Mouse (Mus musculus) G1E (cell line): ENCODE results near the gene Trex1.

ENCODE experiments used
- CTCF ChIP-seq: IDR thresholded peaks from 2 replicates; pipeline ENCODE4 v1.5.1; 2012; ENCODE audit warnings: low read depth, low read length, inconsistent platforms, mixed read lengths
- POLR2AphosphoS5 ChIP-seq: IDR thresholded peaks from 2 replicates; pipeline ENCODE4 v1.6.1; 2012; ENCODE audit warnings: low read depth, low read length, inconsistent platforms; ENCODE audit not compliant: insufficient replicate concordance
- TAL1 ChIP-seq: conservative IDR thresholded peaks from 2 replicates; pipeline ENCODE4 v1.6.1; 2012; ENCODE audit warnings: low read depth, low read length, inconsistent platforms, mixed read lengths

DNA sequence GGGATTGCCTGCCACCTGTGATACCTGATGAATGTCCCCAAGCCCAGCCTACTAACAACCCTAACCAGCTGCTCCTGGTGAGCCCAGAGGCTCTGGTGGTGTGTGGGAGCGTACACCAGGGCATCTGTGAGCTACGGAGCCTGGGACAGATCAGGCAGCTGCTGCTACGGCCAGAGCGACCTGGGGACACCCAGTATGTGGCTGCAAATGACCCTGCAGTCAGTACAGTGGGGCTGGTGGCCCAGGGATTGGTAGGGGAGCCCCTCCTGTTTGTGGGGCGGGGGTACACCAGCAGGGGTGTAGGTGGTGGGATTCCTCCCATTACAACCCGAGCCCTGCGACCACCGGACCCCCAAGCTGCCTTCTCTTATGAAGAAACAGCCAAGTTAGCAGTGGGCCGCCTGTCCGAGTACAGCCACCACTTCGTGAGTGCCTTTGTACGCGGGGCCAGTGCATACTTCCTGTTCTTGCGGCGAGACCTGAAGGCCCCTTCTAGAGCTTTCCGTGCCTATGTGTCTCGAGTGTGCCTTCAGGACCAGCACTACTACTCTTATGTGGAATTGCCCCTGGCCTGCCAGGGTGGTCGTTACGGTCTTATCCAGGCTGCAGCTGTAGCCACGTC, 40.9 kb upstream of the Trex1 start:
- TF ChIP-seq CTCF (no peak), POLR2AphosphoS5 (no peak), TAL1 (no peak)
